Mouse (Mus musculus) adrenal gland, postnatal 25 days (tissue): ENCODE data around the gene Eci3. TPM values are rescaled to one million over a fixed set of nuclear protein-coding genes. Genes with fewer than 3 reads are reported as not detected.
A peak's percentile ranks its signal among the peaks of the same experiment; 100 is the strongest.
"Not testable (repeated sequence)": the region's sequence is repeated elsewhere in the genome, so short reads cannot be mapped to it uniquely, and the experiment has no call there.

ENCODE experiments used
- DNase-seq: peaks from one replicate; pipeline ENCODE4 v3.0.0; 2021; ENCODE audit warnings: mixed read lengths
- long read RNA-seq: library from polyadenylated mRNA; stranded (forward); transcript quantifications from one replicate; pipeline ENCODE4 v2.0.0, GENCODE M21; 2021
- total RNA-seq: library from RNA; stranded (reverse); gene quantifications from 2 replicates; pipeline ENCODE4 v1.2.3, GENCODE M21; 2021

Gene Eci3
- total RNA-seq, result 1.5 TPM in 1 of 2 replicates, not detected in the other
- long read RNA-seq, partial matches to known transcripts, result 0 of 4 reads
- long read RNA-seq, other reads (novel, unspliced or antisense), result 0 of 4 reads

DNA sequence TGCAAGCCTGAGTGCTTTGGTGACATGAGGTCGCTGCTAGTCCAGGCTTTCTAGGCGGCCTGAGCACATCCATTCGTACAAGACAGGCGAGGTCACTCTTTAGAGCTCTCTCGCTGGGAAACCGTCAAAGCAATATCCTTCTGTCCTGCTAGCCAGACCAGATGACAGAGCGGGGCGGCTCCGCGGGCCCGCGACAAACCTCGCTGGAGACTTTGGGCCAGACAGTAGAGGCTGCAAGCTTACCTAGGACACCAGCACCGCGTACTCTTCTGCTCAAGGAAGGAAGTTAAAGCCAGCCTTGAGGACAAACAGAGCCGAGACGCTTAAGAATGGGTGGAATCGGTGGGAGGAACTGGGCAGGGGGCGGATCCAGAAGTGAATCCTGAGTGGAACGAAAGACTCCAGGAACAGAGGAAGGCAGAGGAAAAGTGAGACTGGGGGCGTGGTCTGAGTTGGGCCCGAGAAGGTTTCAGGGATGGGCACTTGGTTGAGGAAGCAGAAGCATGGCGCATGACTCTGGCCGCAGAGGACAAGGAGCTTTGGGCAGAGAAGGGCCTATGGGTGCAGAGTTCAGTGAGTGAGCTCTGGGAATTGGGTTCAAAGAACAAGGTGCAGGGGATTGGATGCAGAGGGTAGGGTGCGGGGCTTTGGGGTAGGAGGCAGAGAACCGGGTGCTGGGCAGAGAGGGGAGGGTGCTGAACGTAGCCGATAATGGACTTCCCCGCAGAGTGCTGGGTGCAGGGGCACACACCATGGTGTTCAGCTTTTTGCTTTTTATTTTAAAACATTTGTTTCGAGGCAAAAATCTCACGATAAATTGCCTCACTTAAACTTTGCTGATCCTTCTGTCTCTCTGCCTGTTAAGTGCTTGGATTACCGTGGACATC, at the start of gene Eci3:
Gene Eci3 (minus strand): TSS at position 300 of the 887 bp plus-strand sequence.
- peak; percentile 30 for DNase-seq

DNA sequence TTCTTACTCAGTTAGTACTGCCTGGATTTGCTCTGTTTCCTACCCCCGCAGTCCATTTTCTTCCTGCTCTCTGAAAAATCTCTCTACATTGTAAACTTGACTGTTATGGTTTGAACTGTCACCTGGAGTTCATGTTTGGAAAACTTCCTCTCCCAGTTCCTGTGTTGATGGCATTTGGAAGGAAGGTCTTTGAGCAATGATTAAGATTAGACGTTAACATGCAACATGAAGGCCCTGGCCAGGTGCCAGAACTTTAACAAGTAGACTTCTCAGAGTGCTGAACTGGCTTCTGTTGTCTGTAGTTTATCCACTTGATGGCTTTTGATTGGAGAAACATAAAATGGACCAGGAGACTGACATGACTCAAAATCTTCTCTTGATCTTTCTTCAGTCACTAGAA, 32.3 kb upstream of the Eci3 start:
- DNase-seq, result peak; percentile 7

DNA sequence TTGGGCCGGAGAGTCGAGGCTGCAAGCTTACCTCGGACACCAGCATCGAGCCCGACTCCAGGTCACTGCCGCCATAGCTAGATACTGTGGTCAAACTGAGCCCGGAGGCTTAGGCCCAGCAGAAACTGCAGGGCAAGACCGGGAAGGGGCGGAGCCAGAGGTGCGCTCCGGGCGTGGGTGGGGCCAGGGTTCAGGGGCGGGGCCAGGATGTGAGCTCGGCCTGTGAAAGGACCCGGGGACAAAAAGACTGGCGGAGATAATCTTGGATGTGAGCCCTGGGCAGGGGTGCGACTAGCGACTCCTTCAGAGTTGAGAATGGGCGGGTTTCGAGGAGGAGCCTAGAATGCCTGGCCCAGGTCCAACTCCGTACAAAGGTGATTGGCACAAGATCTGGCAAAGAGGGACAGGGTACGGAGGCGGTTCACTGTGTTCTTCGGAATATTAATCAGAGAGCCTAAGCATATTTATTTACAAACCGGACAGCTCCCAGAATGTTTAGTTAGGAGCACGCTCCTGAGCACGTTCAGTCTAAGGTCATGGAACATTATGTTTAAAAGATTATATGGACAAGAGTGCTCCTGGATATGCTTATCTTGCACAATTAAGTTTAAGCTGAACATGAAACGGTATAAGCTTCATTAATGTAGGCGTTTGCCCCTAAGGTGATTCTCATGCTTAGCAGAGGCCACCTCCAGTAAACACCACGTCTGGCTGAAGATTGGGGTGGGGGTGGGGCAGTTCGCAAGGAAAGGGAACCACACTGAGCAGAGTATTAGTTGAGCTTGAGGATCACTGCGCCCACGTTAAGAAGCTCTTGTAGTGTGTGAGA, 30.6 kb upstream of the Eci3 start:
- DNase-seq, result peak; percentile 97

DNA sequence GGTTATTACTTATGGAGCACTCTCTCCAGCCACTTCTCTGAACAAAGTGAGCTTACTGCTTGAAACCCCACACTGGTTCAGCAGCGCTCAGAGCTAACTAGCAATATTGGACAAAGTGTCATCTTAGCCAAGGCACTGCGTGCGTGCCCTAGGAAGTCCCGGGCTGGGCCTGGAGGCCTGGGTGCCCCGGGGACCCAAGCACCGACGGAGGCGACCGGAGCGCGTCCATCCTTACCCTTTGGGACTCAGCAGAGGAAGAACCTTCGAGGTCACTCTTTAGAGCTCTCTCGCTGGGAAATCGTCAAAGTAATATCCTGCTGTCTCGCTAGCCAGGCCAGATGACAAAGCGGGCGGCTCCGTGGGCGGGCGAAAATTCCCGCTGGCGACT, 30.0 kb upstream of the Eci3 start:
- DNase-seq, result no peak

DNA sequence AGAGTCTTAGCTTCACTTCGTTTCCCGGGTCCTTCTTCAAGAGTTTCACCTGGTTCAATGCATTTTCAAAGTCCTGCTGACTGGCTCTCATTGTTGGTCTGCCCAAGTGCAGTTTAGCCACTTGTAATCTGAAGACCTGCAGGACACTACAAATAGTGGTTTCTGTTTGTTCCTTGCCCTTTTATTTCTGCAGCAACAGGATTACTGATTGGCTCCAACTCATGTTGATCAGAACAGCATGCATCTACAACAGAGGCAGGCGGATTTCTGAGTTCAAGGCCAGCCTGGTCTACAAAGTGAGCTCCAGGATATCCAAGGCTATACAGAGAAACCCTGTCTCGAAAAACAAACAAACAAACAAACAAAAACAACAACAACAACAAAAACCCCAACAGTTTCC, 29.5 kb upstream of the Eci3 start:
- no peak for DNase-seq

- no peak for DNase-seq
Observed at GRCm38 (mm10) chr13:34991581-34992273, 28.1 kb upstream of the Eci3 start.

- DNase-seq, result not testable (repeated sequence)
Observed at GRCm38 (mm10) chr13:34983479-34983878, 19.9 kb upstream of the Eci3 start.

GRCm38 (mm10) chr13:34978635-34979034, 15.0 kb upstream of the Eci3 start:
- not testable (repeated sequence) for DNase-seq

- DNase-seq, result no peak
Observed at GRCm38 (mm10) chr13:34977410-34977809, 13.8 kb upstream of the Eci3 start.

DNA sequence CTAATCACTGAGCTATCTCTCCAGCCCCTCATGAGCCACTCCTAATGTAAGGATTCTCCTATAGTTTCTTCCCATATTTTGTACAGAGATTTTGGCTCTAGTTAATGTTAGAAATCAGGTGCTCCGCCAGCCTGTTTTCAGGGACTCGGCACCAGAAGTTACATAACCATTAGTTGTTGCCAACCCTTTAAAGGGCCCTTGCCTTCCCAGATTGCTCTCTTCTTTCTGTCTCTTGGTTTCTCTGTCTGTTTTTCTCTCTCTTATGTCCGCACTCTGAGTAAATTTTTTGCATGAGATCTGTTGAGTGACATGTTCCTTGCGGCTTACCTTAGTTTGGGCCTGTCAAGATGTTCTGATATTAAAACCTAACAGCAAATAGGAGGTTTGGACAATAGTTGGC, 12.5 kb upstream of the Eci3 start:
- DNase-seq, result no peak

- no peak for DNase-seq
Observed at GRCm38 (mm10) chr13:34973770-34974169, 10.2 kb upstream of the Eci3 start.

DNA sequence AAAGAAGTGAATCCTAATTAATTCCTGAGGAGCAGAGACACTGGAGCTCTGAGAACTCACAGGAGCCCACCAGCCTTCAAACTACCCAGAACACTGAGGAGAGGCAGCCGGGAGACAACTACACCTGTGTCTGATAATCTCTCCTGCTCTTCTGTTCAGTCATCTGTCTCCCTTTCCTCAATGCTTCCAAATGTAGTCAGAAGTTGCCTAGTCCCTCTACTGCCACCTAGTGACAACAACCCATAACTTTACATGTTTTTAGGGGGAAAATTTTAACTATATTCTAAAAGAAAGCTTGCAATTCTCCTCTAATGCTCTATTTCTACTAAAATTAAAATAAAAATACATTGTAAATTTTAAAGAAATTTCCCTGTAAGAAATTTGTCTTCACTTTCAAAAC, 9.5 kb upstream of the Eci3 start:
- no peak for DNase-seq

DNA sequence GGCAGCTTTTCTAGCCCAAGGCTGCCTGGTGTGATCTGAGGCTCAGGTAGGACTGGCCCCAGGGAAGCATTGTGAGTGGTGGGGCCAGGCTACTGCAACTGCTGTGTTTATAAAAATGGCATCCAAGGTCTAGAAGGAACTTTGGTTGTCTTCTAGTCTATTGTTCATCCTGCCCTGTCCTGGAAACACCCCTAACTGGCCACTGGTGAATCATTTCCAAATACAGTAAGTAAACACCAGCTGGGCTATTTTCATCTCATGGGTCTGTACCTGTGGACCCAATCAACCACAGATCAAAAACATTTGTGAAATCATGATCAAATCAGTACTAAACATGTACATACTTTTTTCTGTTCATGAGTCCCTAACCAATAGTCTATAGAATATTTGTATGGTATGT, 8.8 kb upstream of the Eci3 start:
- DNase-seq, result not testable (repeated sequence)

DNA sequence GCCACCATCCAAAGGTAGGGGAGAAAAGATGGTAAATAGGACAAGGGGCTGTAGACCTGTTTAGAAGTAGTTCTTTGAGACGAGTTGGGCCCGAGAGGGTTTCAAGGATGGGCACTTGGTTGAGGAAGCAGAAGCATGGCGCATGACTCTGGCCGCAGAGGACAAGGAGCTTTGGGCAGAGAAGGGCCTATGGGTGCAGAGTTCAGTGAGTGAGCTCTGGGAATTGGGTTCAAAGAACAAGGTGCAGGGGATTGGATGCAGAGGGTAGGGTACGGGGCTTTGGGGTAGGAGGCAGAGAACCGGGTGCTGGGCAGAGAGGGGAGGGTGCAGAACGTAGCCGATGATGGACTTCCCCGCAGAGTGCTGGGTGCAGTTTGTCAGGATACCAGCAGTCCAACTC, 2.0 kb upstream of the Eci3 start:
- not testable (repeated sequence) for DNase-seq

- no peak for DNase-seq
Observed at GRCm38 (mm10) chr13:34964866-34965265, 1.3 kb upstream of the Eci3 start.

GRCm38 (mm10) chr13:34964419-34964818, 809 bp upstream of the Eci3 start:
- no peak for DNase-seq

- no peak for DNase-seq
Observed at GRCm38 (mm10) chr13:34960996-34961770, 2.4 kb downstream of the Eci3 start.

- not testable (repeated sequence) for DNase-seq
Observed at GRCm38 (mm10) chr13:34958158-34958557, 5.5 kb downstream of the Eci3 start.

- DNase-seq, result no peak
Observed at GRCm38 (mm10) chr13:34956901-34957300, 6.7 kb downstream of the Eci3 start.

- DNase-seq, result not testable (repeated sequence)
Observed at GRCm38 (mm10) chr13:34951437-34951836, 12.2 kb downstream of the Eci3 start.

GRCm38 (mm10) chr13:34942370-34942769, 21.2 kb downstream of the Eci3 start:
- DNase-seq, result no peak
